Comparison of ENCODE assay signal across 13 mouse cellular contexts in the genomic region with DNA sequence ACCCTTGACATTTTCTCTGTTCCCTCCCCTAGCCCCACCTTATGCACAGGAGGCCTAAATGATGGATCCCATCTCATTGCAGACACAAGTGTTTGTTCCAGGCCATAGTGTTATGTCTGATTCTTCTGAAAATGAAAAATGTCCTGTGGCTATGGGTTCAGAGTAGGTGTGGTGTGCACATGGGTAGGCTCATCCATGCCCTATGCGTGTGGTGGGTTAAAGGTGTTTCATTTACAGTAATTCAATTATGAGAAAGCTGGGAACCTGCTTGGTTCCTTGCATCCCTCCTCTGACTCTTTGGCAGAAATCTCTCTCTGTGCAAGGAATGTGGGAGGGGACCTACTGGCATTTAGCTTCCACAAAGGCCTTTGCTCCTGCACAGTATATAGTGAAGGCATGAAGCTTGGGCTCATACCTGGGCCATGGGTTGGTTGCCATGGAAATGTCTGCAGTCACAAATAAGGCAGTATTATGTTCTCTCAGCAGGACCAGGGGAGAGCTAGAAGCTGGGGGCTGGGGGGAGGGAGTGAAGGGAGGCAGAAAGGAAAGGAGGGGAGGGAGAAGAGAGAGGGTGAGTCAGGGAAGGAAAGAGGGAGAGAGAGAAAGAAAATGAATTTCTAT.
DNase-seq lines count a peak whose midpoint lies in the region; ATAC-seq and TF ChIP-seq lines count a peak whose summit lies in the region.
"Had no signal": no experiment of that assay in that cellular context is flagged by ENCODE, and none has a peak within 500 bp of the region (broad histone marks: within the 10 kb centered on the region; RNA-seq: fewer than 3 reads in every experiment).

No protein-coding gene starts in this region.

- no peaks in the 10 kb centered on the region for H3K36me3 ChIP-seq in forebrain, embryonic 14.5 days (ENCODE audit: control insufficient read depth, insufficient read depth, low read length)
- no peaks in the 10 kb centered on the region for H3K36me3 ChIP-seq in hindbrain, postnatal 0 days (ENCODE audit: insufficient read depth, low read length)
- no peaks in the 10 kb centered on the region for H3K36me3 ChIP-seq in midbrain, embryonic 15.5 days (replicated peaks)

- no peak for TF ChIP-seq CTCF in hindbrain, postnatal 0 days (IDR thresholded peaks at IDR 0.05; ENCODE audit: low read depth)
- no peak for TF ChIP-seq CTCF in layer of hippocampus, adult 2 months (conservative IDR thresholded peaks at IDR 0.05)

- DNase-seq in embryo, embryonic 10 days (ENCODE audit: low spot score), result peak; percentile 58
- DNase-seq in forebrain, embryonic 14.5 days (ENCODE audit: low spot score), result peak; percentile 75
- peak; percentile 29 for DNase-seq in hindbrain, postnatal 0 days (ENCODE audit: low spot score)
- DNase-seq in spleen, postnatal 10 days (ENCODE audit: low spot score in 2 of 2), result no peak
- DNase-seq in layer of hippocampus, adult 2 months (ENCODE audit: low spot score in 2 of 2), result no peak
- DNase-seq in adrenal gland, postnatal 25 days, result no peak
- no peak for DNase-seq in left cerebral cortex, postnatal 25 days (ENCODE audit: low spot score in 2 of 2)
- DNase-seq: cerebellum, adult 11 months; heart, postnatal 4 days; thymus, postnatal 14 days had no signal

- H3K4me3 ChIP-seq in forebrain, embryonic 14.5 days (ENCODE audit: low read depth, low read length), result no peak overlapping the region
- H3K4me3 ChIP-seq in hindbrain, postnatal 0 days (ENCODE audit: low read length), result no peak overlapping the region
- H3K4me3 ChIP-seq in midbrain, embryonic 15.5 days, result no peak overlapping the region
- no peak overlapping the region for H3K4me3 ChIP-seq in layer of hippocampus, adult 2 months
- H3K4me3 ChIP-seq: left cerebral cortex, adult 2 months had no signal

- no peak overlapping the region for H3K9ac ChIP-seq in forebrain, embryonic 14.5 days (ENCODE audit: low read length)
- no peak overlapping the region for H3K9ac ChIP-seq in hindbrain, postnatal 0 days (replicated peaks; ENCODE audit: low read length)
- H3K9ac ChIP-seq in midbrain, embryonic 15.5 days, result no peak overlapping the region

- peak; percentile 93 for ATAC-seq in forebrain, embryonic 14.5 days
- ATAC-seq in hindbrain, postnatal 0 days, result 0 out of 2 replicates have a peak, but pooled peaks have one; percentile 70
- ATAC-seq in midbrain, embryonic 15.5 days (replicated peaks), result peak; percentile 94

- H3K4me1 ChIP-seq in forebrain, embryonic 14.5 days (ENCODE audit: control insufficient read depth, insufficient read depth, low read length), result no peaks in the 10 kb centered on the region
- H3K4me1 ChIP-seq in hindbrain, postnatal 0 days (ENCODE audit: insufficient read depth, low read length), result 0 out of 2 replicates have a peak, but pooled peaks cover 3% of the 10 kb centered on the region
- peaks cover 12% of the 10 kb centered on the region for H3K4me1 ChIP-seq in midbrain, embryonic 15.5 days

- peak overlapping the region; percentile 55 for H3K27ac ChIP-seq in forebrain, embryonic 14.5 days (ENCODE audit: low read depth, low read length)
- H3K27ac ChIP-seq in hindbrain, postnatal 0 days, result peak overlapping the region; percentile 32; the same call in 1 of the 2 replicates
- H3K27ac ChIP-seq in midbrain, embryonic 15.5 days, result peak overlapping the region; percentile 68
- no peak overlapping the region for H3K27ac ChIP-seq in layer of hippocampus, adult 2 months
- H3K27ac ChIP-seq: left cerebral cortex, adult 2 months; macrophage had no signal

- no peaks in the 10 kb centered on the region for H3K9me3 ChIP-seq in forebrain, embryonic 14.5 days (replicated peaks; ENCODE audit: control insufficient read depth, low read length)
- H3K9me3 ChIP-seq in hindbrain, postnatal 0 days (ENCODE audit: low read length), result no peaks in the 10 kb centered on the region
- H3K9me3 ChIP-seq in midbrain, embryonic 15.5 days, result no peaks in the 10 kb centered on the region

- 21% methylated on average over 1 of the region's 1 CpGs for WGBS in forebrain, embryonic 14.5 days
- WGBS in hindbrain, postnatal 0 days, result 33% methylated on average over 1 of the region's 1 CpGs
- WGBS in midbrain, embryonic 15.5 days, result 49% methylated on average over 1 of the region's 1 CpGs

- intact Hi-C loops in left cerebral cortex, postnatal 25 days (cut with DNase I), result no loop called here

- H3K4me2 ChIP-seq in forebrain, embryonic 14.5 days (ENCODE audit: low read length), result no peak overlapping the region
- H3K4me2 ChIP-seq in hindbrain, postnatal 0 days (ENCODE audit: low read depth, low read length), result no peak overlapping the region
- H3K4me2 ChIP-seq in midbrain, embryonic 15.5 days, result no peak overlapping the region

- no peaks in the 10 kb centered on the region for H3K27me3 ChIP-seq in forebrain, embryonic 14.5 days (replicated peaks; ENCODE audit: control insufficient read depth, insufficient read depth, low read length)
- H3K27me3 ChIP-seq in hindbrain, postnatal 0 days (ENCODE audit: insufficient read depth, low read length), result no peaks in the 10 kb centered on the region
- no peaks in the 10 kb centered on the region for H3K27me3 ChIP-seq in midbrain, embryonic 15.5 days (replicated peaks)

Comparison
In these comparisons a context has a peak if more than half of its experiments do, and no peak if none do; other contexts are left out.
1. DNase-seq: peak in embryo, embryonic 10 days (single experiment), forebrain, embryonic 14.5 days (single experiment) and hindbrain, postnatal 0 days (single experiment); none in spleen, postnatal 10 days (0 of 2), layer of hippocampus, adult 2 months (0 of 2), adrenal gland, postnatal 25 days (single experiment) and left cerebral cortex, postnatal 25 days (0 of 2).
2. Peak in every context shown above with its lines, with median percentiles within 50 percentile points of each other: ATAC-seq.